Mouse (Mus musculus) cerebellum, postnatal 10 days (tissue): ENCODE data around the gene Gtf2f2.
"Not testable (repeated sequence)": the region's sequence is repeated elsewhere in the genome, so short reads cannot be mapped to it uniquely, and the experiment has no call there.

ENCODE experiments used
- DNase-seq, 2 experiments: peaks; one replicate each; pipeline ENCODE4 v3.0.0; 2021; ENCODE audit warnings: mixed read lengths in 2 of 2

Gtf2f2 gene

GRCm38 (mm10) chr14:75906931-75907330 lies 103.7 kb downstream of the Gtf2f2 start:
- no peak for DNase-seq

- DNase-seq = no peak
These were observed 105.7 kb downstream of the Gtf2f2 start for GRCm38 (mm10) chr14:75904972-75905371.

GRCm38 (mm10) chr14:75903131-75903530 lies 107.5 kb downstream of the Gtf2f2 start:
- no peak for DNase-seq

- no peak for DNase-seq
These were observed 108.7 kb downstream of the Gtf2f2 start for GRCm38 (mm10) chr14:75902013-75902412.

GRCm38 (mm10) chr14:75900793-75901499 lies 109.7 kb downstream of the Gtf2f2 start:
- DNase-seq = no peak

- peak; percentile 94 to 95 for DNase-seq
These were observed 111.1 kb downstream of the Gtf2f2 start for GRCm38 (mm10) chr14:75899566-75899965.

- DNase-seq = no peak
These were observed 118.5 kb downstream of the Gtf2f2 start for GRCm38 (mm10) chr14:75892118-75892517.

- no peak for DNase-seq
These were observed 126.8 kb downstream of the Gtf2f2 start for GRCm38 (mm10) chr14:75883873-75884272.

GRCm38 (mm10) chr14:75883330-75883729 lies 127.3 kb downstream of the Gtf2f2 start:
- DNase-seq = no peak

GRCm38 (mm10) chr14:75881856-75882255 lies 128.8 kb downstream of the Gtf2f2 start:
- DNase-seq = no peak

- no peak for DNase-seq
These were observed 131.7 kb downstream of the Gtf2f2 start for GRCm38 (mm10) chr14:75878980-75879379.

GRCm38 (mm10) chr14:75877297-75877696 lies 133.4 kb downstream of the Gtf2f2 start:
- DNase-seq = no peak

- peak; percentile 89 to 91 for DNase-seq
These were observed 134.2 kb downstream of the Gtf2f2 start for GRCm38 (mm10) chr14:75876320-75877043.

- peak in 1 of 2 experiments; percentile 25 for DNase-seq
These were observed 137.1 kb downstream of the Gtf2f2 start for GRCm38 (mm10) chr14:75873612-75874011.

- no peak for DNase-seq
These were observed 138.9 kb downstream of the Gtf2f2 start for GRCm38 (mm10) chr14:75871750-75872149.

- peak; percentile 53 to 60 for DNase-seq
These were observed 139.6 kb downstream of the Gtf2f2 start for GRCm38 (mm10) chr14:75871111-75871510.

- peak; percentile 77 to 81 for DNase-seq
These were observed 140.0 kb downstream of the Gtf2f2 start for GRCm38 (mm10) chr14:75870631-75871030.

- no peak for DNase-seq
These were observed 140.8 kb downstream of the Gtf2f2 start for GRCm38 (mm10) chr14:75869769-75870363.

GRCm38 (mm10) chr14:75868028-75868427 lies 142.6 kb downstream of the Gtf2f2 start:
- not testable (repeated sequence) for DNase-seq

GRCm38 (mm10) chr14:75866706-75867333 lies 143.8 kb downstream of the Gtf2f2 start:
- DNase-seq = no peak

GRCm38 (mm10) chr14:75863549-75864409 lies 146.9 kb downstream of the Gtf2f2 start:
- peak in 1 of 2 experiments; percentile 22 for DNase-seq

- no peak for DNase-seq
These were observed 148.0 kb downstream of the Gtf2f2 start for GRCm38 (mm10) chr14:75862701-75863100.
